Mouse (Mus musculus) kidney, embryonic 15.5 days (tissue): ENCODE data around the gene Slc17a5. TPM values are rescaled to one million over a fixed set of nuclear protein-coding genes. Genes with fewer than 3 reads are reported as not detected.
"Not testable (repeated sequence)": the region's sequence is repeated elsewhere in the genome, so short reads cannot be mapped to it uniquely, and the experiment has no call there.

Source experiments
- ATAC-seq: fragments of 200-750 bp; cut with Nextera tagmentation; replicated peaks from 2 replicates; pipeline ENCODE4 v1.8.0; 2017; ENCODE audit warnings: moderate TSS enrichment; ENCODE audit not compliant: low FRiP score
- H3K27ac ChIP-seq: fragments of 300-500 bp; sonication (generic); 2 replicates; pipeline ENCODE4 v1.5.1; 2015; ENCODE audit warnings: mild to moderate bottlenecking, inconsistent platforms
- H3K27me3 ChIP-seq: fragments of 300-500 bp; sonication (generic); 2 replicates; pipeline ENCODE4 v1.6.1; 2015; ENCODE audit warnings: inconsistent platforms
- H3K36me3 ChIP-seq: fragments of 300-500 bp; sonication (generic); 2 replicates; pipeline ENCODE4 v1.6.1; 2015; ENCODE audit warnings: inconsistent platforms
- H3K4me1 ChIP-seq: fragments of 300-500 bp; sonication (generic); 2 replicates; pipeline ENCODE4 v1.6.1; 2015; ENCODE audit warnings: inconsistent platforms
- H3K4me2 ChIP-seq: fragments of 300-500 bp; sonication (generic); 2 replicates; pipeline ENCODE4 v1.6.1; 2015; ENCODE audit warnings: moderate library complexity, mild to moderate bottlenecking, inconsistent platforms
- H3K4me3 ChIP-seq: fragments of 300-500 bp; sonication (generic); replicated peaks from 2 replicates; pipeline ENCODE4 v1.5.1; 2015; ENCODE audit warnings: mild to moderate bottlenecking, inconsistent platforms
- H3K9ac ChIP-seq: fragments of 300-500 bp; sonication (generic); 2 replicates; pipeline ENCODE4 v1.6.1; 2015; ENCODE audit warnings: mild to moderate bottlenecking, inconsistent platforms
- H3K9me3 ChIP-seq: fragments of 300-500 bp; sonication (generic); replicated peaks from 2 replicates; pipeline ENCODE4 v1.6.1; 2016; ENCODE audit warnings: inconsistent platforms
- WGBS: fragments of 180-500 bp; shearing (Covaris S2); methylation state at CpG from one replicate; pipeline ENCODE4 v1.1.7; 2015; ENCODE audit warnings: mixed read lengths; 5-methylcytosine and 5-hydroxymethylcytosine counted together
- polyA plus RNA-seq: library from polyadenylated mRNA; unstranded; fragments of >200 nt; fragmentation: Nextera tagmentation; extraction: Ambion mirVana; gene quantifications from 2 replicates; pipeline ENCODE4 v1.2.1, GENCODE M21; 2015

Gene Slc17a5
- polyA plus RNA-seq, 1 experiment from 2014 or later = 17.8 TPM

GRCm38 (mm10) chr9:78527767-78528381 is 60.0 kb downstream of the Slc17a5 start:
- H3K4me1 ChIP-seq = peaks cover 22% of the 10 kb centered on the region
- no peaks in the 10 kb centered on the region for H3K36me3 ChIP-seq
- H3K4me2 ChIP-seq = peak overlapping the region; percentile 83
- H3K4me3 ChIP-seq = peak overlapping the region; percentile 50
- 2% methylated on average over 16 of the region's 16 CpGs for WGBS
- H3K9me3 ChIP-seq = no peaks in the 10 kb centered on the region
- H3K27me3 ChIP-seq = no peaks in the 10 kb centered on the region
- peak overlapping the region; percentile 91 for H3K27ac ChIP-seq
- peak overlapping the region; percentile 41 for H3K9ac ChIP-seq
- peak; percentile 47 for ATAC-seq

- H3K36me3 ChIP-seq = no peaks in the 10 kb centered on the region
- peak overlapping the region; percentile 41 for H3K9ac ChIP-seq
- peak; percentile 78 for ATAC-seq
- no peaks in the 10 kb centered on the region for H3K9me3 ChIP-seq
- H3K27ac ChIP-seq = peak overlapping the region; percentile 91
- H3K27me3 ChIP-seq = no peaks in the 10 kb centered on the region
- H3K4me2 ChIP-seq = peak overlapping the region; percentile 83
- peak overlapping the region; percentile 50 for H3K4me3 ChIP-seq
- WGBS = 1% methylated on average over 24 of the region's 24 CpGs
- peaks cover 19% of the 10 kb centered on the region; the same call in 1 of the 2 replicates for H3K4me1 ChIP-seq
These were observed 60.5 kb downstream of the Slc17a5 start for GRCm38 (mm10) chr9:78527301-78527761.

GRCm38 (mm10) chr9:78526206-78526605 is 61.6 kb downstream of the Slc17a5 start:
- no peaks in the 10 kb centered on the region for H3K27me3 ChIP-seq
- no peaks in the 10 kb centered on the region for H3K36me3 ChIP-seq
- no peak overlapping the region for H3K9ac ChIP-seq
- ATAC-seq = no peak
- no peak overlapping the region for H3K27ac ChIP-seq
- peaks cover 17% of the 10 kb centered on the region; the same call in 1 of the 2 replicates for H3K4me1 ChIP-seq
- no peaks in the 10 kb centered on the region for H3K9me3 ChIP-seq
- H3K4me2 ChIP-seq = no peak overlapping the region
- H3K4me3 ChIP-seq = no peak overlapping the region
- 85% methylated on average over 2 of the region's 2 CpGs for WGBS

- H3K9ac ChIP-seq = no peak overlapping the region
- WGBS = 93% methylated on average over 17 of the region's 17 CpGs
- no peak overlapping the region for H3K4me3 ChIP-seq
- no peak for ATAC-seq
- no peaks in the 10 kb centered on the region for H3K9me3 ChIP-seq
- H3K4me2 ChIP-seq = no peak overlapping the region
- peaks cover 23% of the 10 kb centered on the region for H3K4me1 ChIP-seq
- no peaks in the 10 kb centered on the region for H3K27me3 ChIP-seq
- no peak overlapping the region for H3K27ac ChIP-seq
- H3K36me3 ChIP-seq = no peaks in the 10 kb centered on the region
These were observed 62.2 kb downstream of the Slc17a5 start for GRCm38 (mm10) chr9:78525451-78526135.

GRCm38 (mm10) chr9:78521689-78522088 is 66.2 kb downstream of the Slc17a5 start:
- peak overlapping the region; percentile 91 for H3K4me2 ChIP-seq
- 36% methylated on average over 14 of the region's 14 CpGs for WGBS
- peak overlapping the region; percentile 56 for H3K4me3 ChIP-seq
- 0 out of 2 replicates have a peak overlapping the region, but pooled peaks have one; percentile 57 for H3K27ac ChIP-seq
- H3K36me3 ChIP-seq = no peaks in the 10 kb centered on the region
- no peak for ATAC-seq
- H3K9me3 ChIP-seq = no peaks in the 10 kb centered on the region
- H3K27me3 ChIP-seq = no peaks in the 10 kb centered on the region
- peak overlapping the region; percentile 48 for H3K9ac ChIP-seq
- H3K4me1 ChIP-seq = peaks cover 23% of the 10 kb centered on the region

- Histone ChIP-seq H3K4me3 (peak overlapping the region; percentile 56), H3K9ac (peak overlapping the region; percentile 48), H3K27me3 (no peaks in the 10 kb centered on the region), H3K9me3 (no peaks in the 10 kb centered on the region), H3K27ac (peak overlapping the region; percentile 57), H3K4me2 (peak overlapping the region; percentile 91), H3K36me3 (no peaks in the 10 kb centered on the region), H3K4me1 (peaks cover 23% of the 10 kb centered on the region)
- WGBS = 2% methylated on average over 40 of the region's 40 CpGs
- peak; percentile 59 for ATAC-seq
These were observed 66.8 kb downstream of the Slc17a5 start for GRCm38 (mm10) chr9:78520780-78521601.

GRCm38 (mm10) chr9:78520127-78520779 is 67.6 kb downstream of the Slc17a5 start:
- Histone ChIP-seq H3K4me2 (peak overlapping the region; percentile 91), H3K36me3 (no peaks in the 10 kb centered on the region), H3K9me3 (no peaks in the 10 kb centered on the region), H3K4me3 (peak overlapping the region; percentile 56), H3K27me3 (no peaks in the 10 kb centered on the region), H3K27ac (peak overlapping the region; percentile 57), H3K9ac (peak overlapping the region; percentile 48), H3K4me1 (peaks cover 23% of the 10 kb centered on the region)
- ATAC-seq = peak; percentile 84
- WGBS = 8% methylated on average over 15 of the region's 15 CpGs

GRCm38 (mm10) chr9:78517237-78517636 is 70.6 kb downstream of the Slc17a5 start:
- not testable (repeated sequence) for H3K4me3 ChIP-seq, ATAC-seq, H3K4me2 ChIP-seq, H3K36me3 ChIP-seq, H3K9me3 ChIP-seq, H3K27ac ChIP-seq, H3K27me3 ChIP-seq, H3K9ac ChIP-seq
- H3K4me1 ChIP-seq = peaks cover 23% of the 10 kb centered on the region
- 63% methylated on average over 3 of the region's 3 CpGs for WGBS

- Histone ChIP-seq H3K4me3 (no peak overlapping the region), H3K4me1 (peaks cover 17% of the 10 kb centered on the region), H3K27ac (no peak overlapping the region), H3K9me3 (no peaks in the 10 kb centered on the region), H3K27me3 (no peaks in the 10 kb centered on the region), H3K4me2 (no peak overlapping the region), H3K36me3 (no peaks in the 10 kb centered on the region), H3K9ac (no peak overlapping the region)
- no peak for ATAC-seq
- WGBS = 52% methylated on average over 3 of the region's 3 CpGs
These were observed 71.7 kb downstream of the Slc17a5 start for GRCm38 (mm10) chr9:78516125-78516524.

GRCm38 (mm10) chr9:78514681-78515080 is 73.2 kb downstream of the Slc17a5 start:
- peaks cover 2% of the 10 kb centered on the region for H3K4me1 ChIP-seq
- H3K4me2 ChIP-seq = no peak overlapping the region
- no peak for ATAC-seq
- H3K9ac ChIP-seq = no peak overlapping the region
- H3K36me3 ChIP-seq = no peaks in the 10 kb centered on the region
- H3K27me3 ChIP-seq = no peaks in the 10 kb centered on the region
- 81% methylated on average over 4 of the region's 4 CpGs for WGBS
- no peak overlapping the region for H3K27ac ChIP-seq
- no peak overlapping the region for H3K4me3 ChIP-seq
- no peaks in the 10 kb centered on the region for H3K9me3 ChIP-seq

GRCm38 (mm10) chr9:78513776-78514500 is 73.9 kb downstream of the Slc17a5 start:
- no peaks in the 10 kb centered on the region for H3K4me1 ChIP-seq
- no peaks in the 10 kb centered on the region for H3K9me3 ChIP-seq
- H3K9ac ChIP-seq = no peak overlapping the region
- H3K36me3 ChIP-seq = no peaks in the 10 kb centered on the region
- no peak overlapping the region for H3K4me3 ChIP-seq
- no peaks in the 10 kb centered on the region for H3K27me3 ChIP-seq
- 73% methylated on average over 6 of the region's 6 CpGs for WGBS
- ATAC-seq = no peak
- no peak overlapping the region for H3K4me2 ChIP-seq
- H3K27ac ChIP-seq = no peak overlapping the region
